ENCODE assay signal across 13 mouse cellular contexts in the genomic region with DNA sequence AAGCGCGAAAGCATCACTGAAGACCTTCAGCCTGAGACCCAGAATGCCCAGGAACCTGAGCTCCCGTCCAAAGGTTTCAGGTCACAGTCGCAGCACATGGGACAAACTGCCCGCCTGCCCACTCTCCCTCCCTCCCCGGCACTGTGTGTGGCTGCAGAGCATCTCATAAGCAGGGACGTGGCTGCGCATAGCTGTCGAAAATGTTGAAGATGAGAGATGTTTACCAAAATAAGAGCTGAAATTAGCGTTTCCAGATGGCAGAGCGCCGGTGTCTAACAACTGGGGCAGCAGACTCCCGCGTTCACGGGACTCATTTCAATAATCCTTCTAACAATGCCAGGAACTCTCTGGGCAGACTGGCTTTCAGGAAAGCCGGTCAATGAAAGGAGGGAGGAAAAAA. TPM values are rescaled to one million over a fixed set of nuclear protein-coding genes. Genes with fewer than 3 reads are reported as not detected.
DNase-seq lines count a peak whose midpoint lies in the region; ATAC-seq and TF ChIP-seq lines count a peak whose summit lies in the region.
"Had no signal": no experiment of that assay in that cellular context is flagged by ENCODE, and none has a peak within 500 bp of the region (broad histone marks: within the 10 kb centered on the region; RNA-seq: fewer than 3 reads in every experiment).

No protein-coding gene starts in this region.

- intact Hi-C loops in left cerebral cortex, postnatal 36 days (cut with DNase I), result no loop called here

- H3K36me3 ChIP-seq in heart, embryonic 16.5 days (ENCODE audit: control insufficient read depth, insufficient read depth), result no peaks in the 10 kb centered on the region
- no peaks in the 10 kb centered on the region for H3K36me3 ChIP-seq in forebrain, embryonic 12.5 days (replicated peaks)
- H3K36me3 ChIP-seq in midbrain, embryonic 12.5 days, result no peaks in the 10 kb centered on the region
- H3K36me3 ChIP-seq: limb, embryonic 15.5 days had no signal

- H3K27ac ChIP-seq in heart, embryonic 16.5 days (ENCODE audit: low read length), result no peak overlapping the region
- H3K27ac ChIP-seq in forebrain, embryonic 12.5 days, result no peak overlapping the region
- no peak overlapping the region for H3K27ac ChIP-seq in midbrain, embryonic 12.5 days (replicated peaks)
- H3K27ac ChIP-seq: limb, embryonic 15.5 days had no signal

- no peaks in the 10 kb centered on the region for H3K9me3 ChIP-seq in heart, embryonic 16.5 days (replicated peaks; ENCODE audit: control insufficient read depth, low read length)
- no peaks in the 10 kb centered on the region for H3K9me3 ChIP-seq in forebrain, embryonic 12.5 days
- H3K9me3 ChIP-seq in midbrain, embryonic 12.5 days, result no peaks in the 10 kb centered on the region
- H3K9me3 ChIP-seq: limb, embryonic 15.5 days had no signal

- DNase-seq in heart, adult 11 months, result no peak
- DNase-seq in brain, embryonic 14.5 days (ENCODE audit: low read depth), result peak; percentile 55
- no peak for DNase-seq in left cerebral cortex, postnatal 36 days (ENCODE audit: low spot score in 2 of 2)
- DNase-seq in right cerebral cortex, postnatal 25 days, result no peak
- no peak for DNase-seq in cerebellum, adult 18-20 months
- DNase-seq: gastrocnemius, postnatal 10 days had no signal

- no peak overlapping the region for H3K9ac ChIP-seq in heart, embryonic 16.5 days (ENCODE audit: low read length)
- no peak overlapping the region for H3K9ac ChIP-seq in forebrain, embryonic 12.5 days
- H3K9ac ChIP-seq in midbrain, embryonic 12.5 days (replicated peaks), result no peak overlapping the region
- H3K9ac ChIP-seq: limb, embryonic 15.5 days had no signal

- TF ChIP-seq POLR2A in brain, embryonic 14.5 days (IDR thresholded peaks at IDR 0.05; ENCODE audit: borderline replicate concordance, extremely low read depth, insufficient read depth, insufficient read length, poor library complexity, severe bottlenecking), result no peak

- TF ChIP-seq CTCF in brain, embryonic 14.5 days (IDR thresholded peaks at IDR 0.05; ENCODE audit: borderline replicate concordance, extremely low read depth, insufficient read depth, insufficient read length), result no peak

- peaks cover 10% of the 10 kb centered on the region; the same call in 1 of the 2 replicates for H3K27me3 ChIP-seq in heart, embryonic 16.5 days (ENCODE audit: control insufficient read depth, insufficient read depth, low read length)
- H3K27me3 ChIP-seq in forebrain, embryonic 12.5 days, result peaks cover 70% of the 10 kb centered on the region
- H3K27me3 ChIP-seq in midbrain, embryonic 12.5 days, result peaks cover 60% of the 10 kb centered on the region

- no peak for ATAC-seq in heart, embryonic 16.5 days (replicated peaks; ENCODE audit: extremely low read depth, insufficient read depth, low FRiP score)
- no peak for ATAC-seq in forebrain, embryonic 12.5 days (ENCODE audit: low FRiP score)
- ATAC-seq in midbrain, embryonic 12.5 days (ENCODE audit: low FRiP score, low read depth), result 0 out of 2 replicates have a peak, but pooled peaks have one; percentile 11
- ATAC-seq: CD4-positive, CD25-positive, alpha-beta regulatory T cell, adult 4 months had no signal

- no peaks in the 10 kb centered on the region; the same call in 1 of the 2 replicates for H3K4me1 ChIP-seq in heart, embryonic 16.5 days (ENCODE audit: control insufficient read depth, insufficient read depth, low read length)
- H3K4me1 ChIP-seq in forebrain, embryonic 12.5 days, result peaks cover 18% of the 10 kb centered on the region
- peaks cover 17% of the 10 kb centered on the region for H3K4me1 ChIP-seq in midbrain, embryonic 12.5 days

- WGBS in heart, embryonic 16.5 days, result 40% methylated on average over 16 of the region's 16 CpGs
- 11% methylated on average over 16 of the region's 16 CpGs for whole genome bisulfite sequencing in forebrain, embryonic 12.5 days
- WGBS in midbrain, embryonic 12.5 days, result 11% methylated on average over 16 of the region's 16 CpGs

- no peak overlapping the region for H3K4me3 ChIP-seq in heart, embryonic 16.5 days (ENCODE audit: low read length)
- peak overlapping the region; percentile 9; the same call in 1 of the 2 replicates for H3K4me3 ChIP-seq in forebrain, embryonic 12.5 days (replicated peaks)
- peak overlapping the region; percentile 3; the same call in 1 of the 2 replicates for H3K4me3 ChIP-seq in midbrain, embryonic 12.5 days
- H3K4me3 ChIP-seq: limb, embryonic 15.5 days had no signal

- H3K4me2 ChIP-seq in heart, embryonic 16.5 days (ENCODE audit: low read depth, low read length), result peak overlapping the region; percentile 36
- H3K4me2 ChIP-seq in forebrain, embryonic 12.5 days, result peak overlapping the region; percentile 42
- H3K4me2 ChIP-seq in midbrain, embryonic 12.5 days (replicated peaks), result peak overlapping the region; percentile 41
- H3K4me2 ChIP-seq: limb, embryonic 15.5 days had no signal

RNA-seq across cellular contexts. Expression of gene Cldn14, which starts 31.8 kb away (rescaled TPM):
- polyA plus RNA-seq in heart, embryonic 16.5 days (2015; fragmentation: Nextera tagmentation; extraction: Ambion mirVana), result not detected in 2 replicates
- 0.19 TPM in 1 of 2 replicates, not detected in the other for polyA plus RNA-seq in brain, embryonic 14.5 days (2012; rRNA removed)
- not detected in 2 replicates for polyA plus RNA-seq in forebrain, embryonic 12.5 days (2016; fragmentation: Nextera tagmentation; extraction: Ambion mirVana)
- polyA plus RNA-seq in midbrain, embryonic 12.5 days (2016; fragmentation: Nextera tagmentation; extraction: Ambion mirVana), result not detected in 2 replicates
- 1 to 10 TPM; 2.0 to 2.5 TPM for total RNA-seq in left cerebral cortex, postnatal 36 days (2021)
- total RNA-seq: common myeloid progenitor, adult 5-6 weeks; megakaryocyte progenitor cell, adult 5-6 weeks had no signal
- polyA plus RNA-seq: CD4-positive, CD25-positive, alpha-beta regulatory T cell, adult 4 months; limb, embryonic 15.5 days had no signal

RNA-seq across cellular contexts. Expression of gene Sim2, which starts 44.2 kb away (rescaled TPM):
- polyA plus RNA-seq in heart, embryonic 16.5 days (2015; fragmentation: Nextera tagmentation; extraction: Ambion mirVana), result 0.04 and 0.14 TPM in 2 replicates
- 0.74 and 0.81 TPM in 2 replicates for polyA plus RNA-seq in brain, embryonic 14.5 days (2012; rRNA removed)
- polyA plus RNA-seq in forebrain, embryonic 12.5 days (2016; fragmentation: Nextera tagmentation; extraction: Ambion mirVana), result 1.1 and 1.8 TPM in 2 replicates
- polyA plus RNA-seq in midbrain, embryonic 12.5 days (2016; fragmentation: Nextera tagmentation; extraction: Ambion mirVana), result 0.83 and 2.0 TPM in 2 replicates
- total RNA-seq in left cerebral cortex, postnatal 36 days (2021), result under 1 TPM in 1 of 2 experiments, not detected in 1; 0.12 TPM
- total RNA-seq: common myeloid progenitor, adult 5-6 weeks had no signal
- polyA plus RNA-seq: CD4-positive, CD25-positive, alpha-beta regulatory T cell, adult 4 months had no signal
